Mouse (Mus musculus) limb, embryonic 12.5 days (tissue): Measurements from ENCODE around the gene Tspo. TPM values are rescaled to one million over a fixed set of nuclear protein-coding genes. Genes with fewer than 3 reads are reported as not detected.

Experiments used
- ATAC-seq: fragments of 200-750 bp; cut with Nextera tagmentation; 2 replicates; pipeline ENCODE4 v1.8.0; 2017; ENCODE audit warnings: low read depth, moderate TSS enrichment; ENCODE audit not compliant: insufficient number of reproducible peaks, insufficient read depth, low FRiP score, low TSS enrichment
- H3K27ac ChIP-seq: fragments of 300-500 bp; sonication (generic); 2 replicates; pipeline ENCODE4 v1.5.1; 2016; ENCODE audit warnings: mild to moderate bottlenecking, moderate library complexity
- H3K27me3 ChIP-seq: fragments of 300-500 bp; sonication (generic); 2 replicates; pipeline ENCODE4 v1.6.1; 2016; ENCODE audit warnings: mild to moderate bottlenecking, moderate library complexity
- H3K36me3 ChIP-seq: fragments of 300-500 bp; sonication (generic); 2 replicates; pipeline ENCODE4 v1.6.1; 2016; ENCODE audit warnings: mild to moderate bottlenecking, moderate library complexity
- H3K4me1 ChIP-seq: fragments of 300-500 bp; sonication (generic); replicated peaks from 2 replicates; pipeline ENCODE4 v1.6.1; 2016
- H3K4me2 ChIP-seq: fragments of 300-500 bp; sonication (generic); 2 replicates; pipeline ENCODE4 v1.6.1; 2016; ENCODE audit warnings: mild to moderate bottlenecking, moderate library complexity
- H3K4me3 ChIP-seq: fragments of 300-500 bp; sonication (generic); replicated peaks from 2 replicates; pipeline ENCODE4 v1.5.1; 2016; ENCODE audit warnings: mild to moderate bottlenecking
- H3K9ac ChIP-seq: fragments of 300-500 bp; sonication (generic); replicated peaks from 2 replicates; pipeline ENCODE4 v1.6.1; 2016; ENCODE audit warnings: mild to moderate bottlenecking, moderate library complexity
- H3K9me3 ChIP-seq: fragments of 300-500 bp; sonication (generic); 2 replicates; pipeline ENCODE4 v1.6.1; 2016; ENCODE audit warnings: mild to moderate bottlenecking, moderate library complexity
- WGBS: fragments of 180-500 bp; shearing (Covaris S2); methylation state at CpG from one replicate; pipeline ENCODE4 v1.1.7; 2016; 5-methylcytosine and 5-hydroxymethylcytosine counted together
- polyA plus RNA-seq: library from polyadenylated mRNA; unstranded; fragments of >200 nt; fragmentation: Nextera tagmentation; extraction: Ambion mirVana; gene quantifications from 2 replicates; pipeline ENCODE4 v1.2.1, GENCODE M21; 2016

Gene Tspo
- polyA plus RNA-seq, 1 experiment from 2014 or later: 54.2 TPM

- H3K4me2 ChIP-seq: no peak overlapping the region
- no peak for ATAC-seq
- peaks cover 15% of the 10 kb centered on the region for H3K9me3 ChIP-seq
- no peak overlapping the region for H3K4me3 ChIP-seq
- no peaks in the 10 kb centered on the region for H3K27me3 ChIP-seq
- no peak overlapping the region for H3K9ac ChIP-seq
- H3K36me3 ChIP-seq: peaks cover 99% of the 10 kb centered on the region
- no peaks in the 10 kb centered on the region for H3K4me1 ChIP-seq
- WGBS: 73% methylated on average over 8 of the region's 8 CpGs
- no peak overlapping the region for H3K27ac ChIP-seq
Measured at GRCm38 (mm10) chr15:83583419-83584156, 20.2 kb downstream of the Tspo start.

- no peak overlapping the region for H3K27ac ChIP-seq
- no peak overlapping the region for H3K4me2 ChIP-seq
- WGBS: 88% methylated on average over 6 of the region's 6 CpGs
- no peak overlapping the region for H3K9ac ChIP-seq
- ATAC-seq: no peak
- no peak overlapping the region for H3K4me3 ChIP-seq
- no peaks in the 10 kb centered on the region for H3K27me3 ChIP-seq
- H3K4me1 ChIP-seq: no peaks in the 10 kb centered on the region
- H3K9me3 ChIP-seq: peaks cover 15% of the 10 kb centered on the region
- H3K36me3 ChIP-seq: peaks cover 92% of the 10 kb centered on the region
Measured at GRCm38 (mm10) chr15:83584741-83585220, 21.4 kb downstream of the Tspo start.

GRCm38 (mm10) chr15:83590841-83591240, 27.4 kb downstream of the Tspo start:
- H3K36me3 ChIP-seq: peaks cover 51% of the 10 kb centered on the region
- H3K27me3 ChIP-seq: no peaks in the 10 kb centered on the region
- H3K4me1 ChIP-seq: peaks cover 14% of the 10 kb centered on the region
- peaks cover 14% of the 10 kb centered on the region for H3K9me3 ChIP-seq
- no peak overlapping the region for H3K4me2 ChIP-seq
- H3K4me3 ChIP-seq: no peak overlapping the region
- no peak for ATAC-seq
- no peak overlapping the region for H3K9ac ChIP-seq
- no peak overlapping the region for H3K27ac ChIP-seq
- 88% methylated on average over 4 of the region's 4 CpGs for WGBS

- ATAC-seq: no peak
- Histone ChIP-seq H3K27me3 (no peaks in the 10 kb centered on the region), H3K9me3 (peaks cover 5% of the 10 kb centered on the region), H3K4me2 (no peak overlapping the region), H3K36me3 (peaks cover 41% of the 10 kb centered on the region), H3K9ac (no peak overlapping the region), H3K27ac (no peak overlapping the region), H3K4me3 (no peak overlapping the region), H3K4me1 (peaks cover 14% of the 10 kb centered on the region)
- WGBS: 78% methylated on average over 6 of the region's 6 CpGs
Measured at GRCm38 (mm10) chr15:83591758-83592157, 28.4 kb downstream of the Tspo start.

GRCm38 (mm10) chr15:83592260-83593188, 29.1 kb downstream of the Tspo start:
- Histone ChIP-seq H3K9ac (no peak overlapping the region; the same call in 1 of the 2 replicates), H3K4me3 (0 out of 2 replicates have a peak overlapping the region, but pooled peaks have one; percentile 76), H3K4me1 (peaks cover 14% of the 10 kb centered on the region), H3K9me3 (no peaks in the 10 kb centered on the region), H3K27ac (no peak overlapping the region), H3K36me3 (peaks cover 34% of the 10 kb centered on the region), H3K27me3 (no peaks in the 10 kb centered on the region), H3K4me2 (peak overlapping the region; percentile 70)
- no peak for ATAC-seq
- WGBS: 79% methylated on average over 8 of the region's 8 CpGs

GRCm38 (mm10) chr15:83593189-83593585, 29.8 kb downstream of the Tspo start:
- no peak overlapping the region for H3K27ac ChIP-seq
- H3K9ac ChIP-seq: peak overlapping the region; percentile 86; the same call in 1 of the 2 replicates
- peaks cover 28% of the 10 kb centered on the region for H3K36me3 ChIP-seq
- no peaks in the 10 kb centered on the region for H3K9me3 ChIP-seq
- H3K27me3 ChIP-seq: no peaks in the 10 kb centered on the region
- H3K4me2 ChIP-seq: peak overlapping the region; percentile 70
- no peak for ATAC-seq
- H3K4me1 ChIP-seq: peaks cover 14% of the 10 kb centered on the region
- H3K4me3 ChIP-seq: peak overlapping the region; percentile 76

- 9% methylated on average over 19 of the region's 19 CpGs for WGBS
- Histone ChIP-seq H3K27me3 (no peaks in the 10 kb centered on the region), H3K4me3 (peak overlapping the region; percentile 76), H3K27ac (peak overlapping the region; percentile 17; the same call in 1 of the 2 replicates), H3K9ac (peak overlapping the region; percentile 86), H3K4me1 (peaks cover 14% of the 10 kb centered on the region), H3K4me2 (peak overlapping the region; percentile 70), H3K36me3 (peaks cover 22% of the 10 kb centered on the region), H3K9me3 (no peaks in the 10 kb centered on the region)
- ATAC-seq: peak; percentile 52; the same call in 1 of the 2 replicates
Measured at GRCm38 (mm10) chr15:83593702-83594512, 30.5 kb downstream of the Tspo start.

- H3K4me2 ChIP-seq: peak within 1 kb of the TSS; percentile 70
- H3K4me1 ChIP-seq: peaks cover 14% of the 10 kb centered on the region
- H3K36me3 ChIP-seq: peaks cover 19% of the 10 kb centered on the region
- WGBS: under 1% methylated on average over 68 of the region's 68 CpGs
- ATAC-seq: peak; percentile 85
- peak within 1 kb of the TSS; percentile 76 for H3K27ac ChIP-seq
- no peaks in the 10 kb centered on the region for H3K27me3 ChIP-seq
- H3K9ac ChIP-seq: peak within 1 kb of the TSS; percentile 86
- no peaks in the 10 kb centered on the region for H3K9me3 ChIP-seq
- peak within 1 kb of the TSS; percentile 76 for H3K4me3 ChIP-seq
Measured at GRCm38 (mm10) chr15:83594513-83595363, 31.3 kb downstream of the Tspo start, which contains the start of gene Ttll12. Gene Ttll12 (minus strand): TSS chr15:83595157.

GRCm38 (mm10) chr15:83595364-83595711, 31.9 kb downstream of the Tspo start:
- 31% methylated on average over 7 of the region's 7 CpGs for WGBS
- H3K36me3 ChIP-seq: peaks cover 14% of the 10 kb centered on the region
- no peak for ATAC-seq

GRCm38 (mm10) chr15:83596833-83597232, 33.4 kb downstream of the Tspo start:
- Histone ChIP-seq H3K27ac (no peak overlapping the region), H3K36me3 (peaks cover 9% of the 10 kb centered on the region; the same call in 1 of the 2 replicates), H3K27me3 (no peaks in the 10 kb centered on the region), H3K9ac (no peak overlapping the region), H3K9me3 (no peaks in the 10 kb centered on the region), H3K4me3 (no peak overlapping the region), H3K4me1 (peaks cover 14% of the 10 kb centered on the region), H3K4me2 (no peak overlapping the region)
- 87% methylated on average over 4 of the region's 4 CpGs for WGBS
- no peak for ATAC-seq

More at GRCm38 (mm10) chr15:83595364-83595711, 31.9 kb downstream of the Tspo start:
- Histone ChIP-seq H3K4me3 (peak overlapping the region; percentile 76), H3K9ac (0 out of 2 replicates have a peak overlapping the region, but pooled peaks have one; percentile 86), H3K9me3 (no peaks in the 10 kb centered on the region), H3K4me1 (peaks cover 14% of the 10 kb centered on the region), H3K27me3 (no peaks in the 10 kb centered on the region), H3K27ac (no peak overlapping the region), H3K4me2 (peak overlapping the region; percentile 70)
